Mouse (Mus musculus) thymus, postnatal 36 days (tissue): ENCODE data around the gene Fam227a.

ENCODE experiments used
- DNase-seq, 2 experiments: peaks; one replicate each; pipeline ENCODE4 v3.0.0; 2022; ENCODE audit warnings: mixed read lengths in 2 of 2

The Fam227a gene

GRCm38 (mm10) chr15:79658531-79659375 lies at the start of gene Fam227a, which contains the start of gene Cby1:
TSS of gene Fam227a (minus strand) at chr15:79658956.
TSS of gene Cby1 (plus strand) at chr15:79659199.
- peak; percentile 94 to 95 for DNase-seq

GRCm38 (mm10) chr15:79708229-79708822 lies 49.6 kb upstream of the Fam227a start:
- no peak for DNase-seq

- no peak for DNase-seq
Observed at GRCm38 (mm10) chr15:79706603-79707214, 48.0 kb upstream of the Fam227a start.

- no peak for DNase-seq
Observed at GRCm38 (mm10) chr15:79697558-79698187, 38.9 kb upstream of the Fam227a start.

- no peak for DNase-seq
Observed at GRCm38 (mm10) chr15:79697011-79697410, 38.3 kb upstream of the Fam227a start.

GRCm38 (mm10) chr15:79696508-79696907 lies 37.8 kb upstream of the Fam227a start:
- no peak for DNase-seq

GRCm38 (mm10) chr15:79695516-79695915 lies 36.8 kb upstream of the Fam227a start:
- no peak for DNase-seq

GRCm38 (mm10) chr15:79694512-79694911 lies 35.8 kb upstream of the Fam227a start:
- no peak for DNase-seq

- peak; percentile 67 to 68 for DNase-seq
Observed at GRCm38 (mm10) chr15:79693740-79694139, 35.0 kb upstream of the Fam227a start.

GRCm38 (mm10) chr15:79692334-79692733 lies 33.6 kb upstream of the Fam227a start:
- no peak for DNase-seq

- peak in 1 of 2 experiments; percentile 66 for DNase-seq
Observed at GRCm38 (mm10) chr15:79691023-79691508, 32.3 kb upstream of the Fam227a start.

- DNase-seq: peak; percentile 88 to 94
Observed at GRCm38 (mm10) chr15:79690426-79691022, 31.8 kb upstream of the Fam227a start, which contains the start of gene Gtpbp1. TSS of gene Gtpbp1 (plus strand) at chr15:79690845.

- no peak for DNase-seq
Observed at GRCm38 (mm10) chr15:79689662-79690425, 31.1 kb upstream of the Fam227a start.

- no peak for DNase-seq
Observed at GRCm38 (mm10) chr15:79688268-79688956, 29.7 kb upstream of the Fam227a start.

GRCm38 (mm10) chr15:79687646-79688267 lies 29.0 kb upstream of the Fam227a start, which contains the start of gene Josd1:
TSS of gene Josd1 (minus strand) at chr15:79687919.
- DNase-seq: peak; percentile 97 to 98

GRCm38 (mm10) chr15:79687175-79687574 lies 28.4 kb upstream of the Fam227a start:
- no peak for DNase-seq

GRCm38 (mm10) chr15:79686046-79686869 lies 27.5 kb upstream of the Fam227a start:
- no peak for DNase-seq

GRCm38 (mm10) chr15:79685141-79685641 lies 26.4 kb upstream of the Fam227a start:
- DNase-seq: no peak

- no peak for DNase-seq
Observed at GRCm38 (mm10) chr15:79684616-79685015, 25.9 kb upstream of the Fam227a start.
